Mouse (Mus musculus) C2C12 (cell line): ENCODE data around the gene Mrps22.

Experiments used
- CEBPB ChIP-seq: IDR thresholded peaks from one replicate; pipeline ENCODE4 v1.6.1; 2011; ENCODE audit warnings: low read depth, mild to moderate bottlenecking, control low read depth, moderate library complexity
- CTCF ChIP-seq: IDR thresholded peaks from one replicate; pipeline ENCODE4 v1.5.1; 2011; ENCODE audit not compliant: control insufficient read depth, insufficient read depth, insufficient read length
- MAX ChIP-seq: IDR thresholded peaks from one replicate; pipeline ENCODE4 v1.6.1; 2011; ENCODE audit warnings: mild to moderate bottlenecking, control low read depth
- MYOD1 ChIP-seq: IDR thresholded peaks from one replicate; pipeline ENCODE4 v1.6.1; 2011; ENCODE audit warnings: low read depth; ENCODE audit not compliant: control insufficient read depth, insufficient read length
- MYOG ChIP-seq: IDR thresholded peaks from one replicate; pipeline ENCODE4 v1.6.1; 2011; ENCODE audit not compliant: control insufficient read depth, insufficient read length; ENCODE audit errors: extremely low read depth
- USF1 ChIP-seq: IDR thresholded peaks from one replicate; pipeline ENCODE4 v1.6.1; 2011; ENCODE audit warnings: low read depth, mild to moderate bottlenecking, control low read depth, moderate library complexity

DNA sequence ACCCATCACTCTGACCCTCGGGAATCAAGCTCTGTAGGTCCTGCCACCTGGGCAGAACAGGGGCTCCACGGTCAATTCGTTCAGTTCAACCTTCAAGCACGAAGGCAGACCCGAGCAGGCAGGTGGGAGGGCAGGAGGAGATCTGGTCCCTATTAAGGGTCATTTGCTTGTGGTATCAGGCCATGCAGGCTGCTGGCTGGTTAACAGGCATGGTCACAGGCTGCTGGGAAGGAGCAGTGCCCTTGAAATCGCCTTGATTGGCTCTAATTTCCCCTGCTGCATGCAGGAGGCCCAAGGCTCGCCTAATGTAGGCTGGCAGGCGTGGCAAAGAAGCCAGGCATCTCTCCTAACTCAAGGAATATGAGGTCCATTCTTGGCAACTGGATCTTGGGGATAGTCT is 49.1 kb upstream of the Mrps22 start:
- TF ChIP-seq CTCF (no peak), MYOD1 (no peak), USF1 (no peak), MAX (no peak), CEBPB (no peak), MYOG (no peak)
